Mouse (Mus musculus) forebrain, embryonic 16.5 days (tissue): Measurements from ENCODE around the gene Myo1d. TPM values are rescaled to one million over a fixed set of nuclear protein-coding genes. Genes with fewer than 3 reads are reported as not detected.

ENCODE experiments used
- ATAC-seq: fragments of 200-750 bp; cut with Nextera tagmentation; 2 replicates; pipeline ENCODE4 v1.8.0; 2017; ENCODE audit warnings: mild to moderate bottlenecking, moderate library complexity
- H3K27ac ChIP-seq: fragments of 300-500 bp; sonication (generic); 2 replicates; pipeline ENCODE4 v1.5.1; 2014; ENCODE audit warnings: low read length, control low read depth
- H3K27me3 ChIP-seq: fragments of 300-500 bp; sonication (generic); replicated peaks from 2 replicates; pipeline ENCODE4 v1.6.1; 2014; ENCODE audit warnings: low read length; ENCODE audit not compliant: control insufficient read depth, insufficient read depth
- H3K36me3 ChIP-seq: fragments of 300-500 bp; sonication (generic); 2 replicates; pipeline ENCODE4 v1.6.1; 2014; ENCODE audit not compliant: control insufficient read depth, insufficient read depth
- H3K4me1 ChIP-seq: fragments of 300-500 bp; sonication (generic); replicated peaks from 2 replicates; pipeline ENCODE4 v1.6.1; 2014; ENCODE audit warnings: low read length; ENCODE audit not compliant: control insufficient read depth, insufficient read depth
- H3K4me2 ChIP-seq: fragments of 300-500 bp; sonication (generic); 2 replicates; pipeline ENCODE4 v1.6.1; 2014; ENCODE audit warnings: mild to moderate bottlenecking, low read length, control low read depth
- H3K4me3 ChIP-seq: fragments of 300-500 bp; sonication (generic); replicated peaks from 2 replicates; pipeline ENCODE4 v1.5.1; 2014; ENCODE audit warnings: mild to moderate bottlenecking, low read length, control low read depth
- H3K9ac ChIP-seq: fragments of 300-500 bp; sonication (generic); replicated peaks from 2 replicates; pipeline ENCODE4 v1.6.1; 2014; ENCODE audit warnings: low read depth, low read length, control low read depth
- H3K9me3 ChIP-seq: fragments of 300-500 bp; sonication (generic); 2 replicates; pipeline ENCODE4 v1.6.1; 2016; ENCODE audit warnings: low read length; ENCODE audit not compliant: control insufficient read depth
- WGBS: fragments of 180-500 bp; shearing (Covaris S2); extraction: QIAGEN DNeasy Blood & Tissue Kit; methylation state at CpG from one replicate; pipeline ENCODE4 v1.1.7; 2014; 5-methylcytosine and 5-hydroxymethylcytosine counted together
- polyA plus RNA-seq: library from polyadenylated mRNA; unstranded; fragments of >200 nt; fragmentation: Nextera tagmentation; extraction: Ambion mirVana; gene quantifications from 2 replicates; pipeline ENCODE4 v1.2.1, GENCODE M21; 2015

The Myo1d gene
- polyA plus RNA-seq, 1 experiment from 2014 or later, result 2.2 TPM

- H3K9ac ChIP-seq, result no peak overlapping the region
- no peak overlapping the region for H3K27ac ChIP-seq
- H3K4me3 ChIP-seq, result no peak overlapping the region
- H3K9me3 ChIP-seq, result no peaks in the 10 kb centered on the region
- 79% methylated on average over 2 of the region's 2 CpGs for WGBS
- ATAC-seq, result no peak
- H3K4me1 ChIP-seq, result no peaks in the 10 kb centered on the region
- no peaks in the 10 kb centered on the region for H3K36me3 ChIP-seq
- no peaks in the 10 kb centered on the region for H3K27me3 ChIP-seq
- H3K4me2 ChIP-seq, result no peak overlapping the region
Measured at GRCm38 (mm10) chr11:80754201-80754600, 25.6 kb downstream of the Myo1d start.

GRCm38 (mm10) chr11:80751168-80751567 is 28.7 kb downstream of the Myo1d start:
- H3K9me3 ChIP-seq, result no peaks in the 10 kb centered on the region
- ATAC-seq, result no peak
- no peak overlapping the region for H3K4me3 ChIP-seq
- no peaks in the 10 kb centered on the region for H3K36me3 ChIP-seq
- H3K27me3 ChIP-seq, result no peaks in the 10 kb centered on the region
- 92% methylated on average over 1 of the region's 1 CpGs for WGBS
- H3K4me2 ChIP-seq, result no peak overlapping the region
- H3K4me1 ChIP-seq, result no peaks in the 10 kb centered on the region
- H3K27ac ChIP-seq, result no peak overlapping the region
- H3K9ac ChIP-seq, result no peak overlapping the region

GRCm38 (mm10) chr11:80749187-80749586 is 30.6 kb downstream of the Myo1d start:
- ATAC-seq, result no peak
- WGBS, result 75% methylated on average over 1 of the region's 1 CpGs
- H3K4me2 ChIP-seq, result no peak overlapping the region

GRCm38 (mm10) chr11:80745426-80745825 is 34.4 kb downstream of the Myo1d start:
- Histone ChIP-seq H3K27me3 (no peaks in the 10 kb centered on the region), H3K4me2 (no peak overlapping the region), H3K4me3 (no peak overlapping the region), H3K9ac (no peak overlapping the region), H3K4me1 (no peaks in the 10 kb centered on the region), H3K36me3 (no peaks in the 10 kb centered on the region), H3K27ac (no peak overlapping the region), H3K9me3 (no peaks in the 10 kb centered on the region)
- ATAC-seq, result no peak
- WGBS, result 94% methylated on average over 5 of the region's 5 CpGs

More at GRCm38 (mm10) chr11:80749187-80749586, 30.6 kb downstream of the Myo1d start:
- Histone ChIP-seq H3K4me1 (no peaks in the 10 kb centered on the region), H3K27me3 (no peaks in the 10 kb centered on the region), H3K9ac (no peak overlapping the region), H3K9me3 (no peaks in the 10 kb centered on the region), H3K36me3 (no peaks in the 10 kb centered on the region), H3K27ac (no peak overlapping the region), H3K4me3 (no peak overlapping the region)

GRCm38 (mm10) chr11:80743823-80744410 is 35.9 kb downstream of the Myo1d start:
- Histone ChIP-seq H3K9me3 (no peaks in the 10 kb centered on the region), H3K27me3 (no peaks in the 10 kb centered on the region), H3K4me1 (no peaks in the 10 kb centered on the region), H3K4me2 (no peak overlapping the region), H3K9ac (no peak overlapping the region), H3K27ac (no peak overlapping the region), H3K4me3 (no peak overlapping the region), H3K36me3 (no peaks in the 10 kb centered on the region)
- ATAC-seq, result no peak
- 86% methylated on average over 4 of the region's 4 CpGs for WGBS

- WGBS, result 96% methylated on average over 4 of the region's 4 CpGs
Measured at GRCm38 (mm10) chr11:80742462-80742861, 37.4 kb downstream of the Myo1d start.

GRCm38 (mm10) chr11:80734771-80735170 is 45.1 kb downstream of the Myo1d start:
- Histone ChIP-seq H3K4me1 (no peaks in the 10 kb centered on the region), H3K27me3 (no peaks in the 10 kb centered on the region)
- ATAC-seq, result no peak

More at GRCm38 (mm10) chr11:80742462-80742861, 37.4 kb downstream of the Myo1d start:
- no peaks in the 10 kb centered on the region for H3K9me3 ChIP-seq
- H3K27ac ChIP-seq, result no peak overlapping the region
- no peaks in the 10 kb centered on the region for H3K27me3 ChIP-seq
- H3K9ac ChIP-seq, result no peak overlapping the region
- no peak overlapping the region for H3K4me2 ChIP-seq
- H3K36me3 ChIP-seq, result no peaks in the 10 kb centered on the region
- no peaks in the 10 kb centered on the region for H3K4me1 ChIP-seq
- H3K4me3 ChIP-seq, result no peak overlapping the region
- ATAC-seq, result no peak

GRCm38 (mm10) chr11:80724701-80725100 is 55.1 kb downstream of the Myo1d start:
- Histone ChIP-seq H3K4me3 (no peak overlapping the region), H3K9ac (no peak overlapping the region), H3K4me1 (no peaks in the 10 kb centered on the region), H3K4me2 (no peak overlapping the region), H3K36me3 (no peaks in the 10 kb centered on the region), H3K27me3 (no peaks in the 10 kb centered on the region), H3K9me3 (no peaks in the 10 kb centered on the region), H3K27ac (no peak overlapping the region)
- WGBS, result 72% methylated on average over 12 of the region's 12 CpGs
- ATAC-seq, result no peak

More at GRCm38 (mm10) chr11:80734771-80735170, 45.1 kb downstream of the Myo1d start:
- H3K4me2 ChIP-seq, result no peak overlapping the region
- H3K27ac ChIP-seq, result no peak overlapping the region
- no peaks in the 10 kb centered on the region for H3K36me3 ChIP-seq
- 91% methylated on average over 2 of the region's 2 CpGs for WGBS
- no peak overlapping the region for H3K4me3 ChIP-seq
- H3K9me3 ChIP-seq, result no peaks in the 10 kb centered on the region
- H3K9ac ChIP-seq, result no peak overlapping the region

GRCm38 (mm10) chr11:80723406-80724047 is 56.3 kb downstream of the Myo1d start:
- no peak for ATAC-seq
- H3K27me3 ChIP-seq, result no peaks in the 10 kb centered on the region
- H3K4me3 ChIP-seq, result no peak overlapping the region
- no peak overlapping the region for H3K4me2 ChIP-seq
- no peak overlapping the region for H3K9ac ChIP-seq
- H3K4me1 ChIP-seq, result no peaks in the 10 kb centered on the region
- no peaks in the 10 kb centered on the region for H3K36me3 ChIP-seq
- H3K9me3 ChIP-seq, result no peaks in the 10 kb centered on the region
- 87% methylated on average over 9 of the region's 9 CpGs for WGBS
- H3K27ac ChIP-seq, result no peak overlapping the region
